Mouse (Mus musculus) left cerebral cortex, adult 2 months (tissue): ENCODE measurements at regions not wholly inside any gene's neighbourhood (a gene's known extent, or its start where the extent isn't known, plus 50 kb on each side); places are given as distances from the start of the nearest gene placed in this dataset.

Source experiments
- DNase-seq, 2 experiments: peaks; one replicate each; pipeline ENCODE4 v3.0.0; 2021 to 2022; ENCODE audit warnings: low spot score in 2 of 2, mixed read lengths in 1 of 2; ENCODE audit errors: extremely low spot score in 1 of 2
- H3K27ac ChIP-seq: fragments of 200-600 bp; 2 replicates; pipeline ENCODE4 v1.8.1; 2022
- H3K4me3 ChIP-seq: fragments of 200-600 bp; 2 replicates; pipeline ENCODE4 v1.8.1; 2022
- CTCF ChIP-seq: fragments of 200-600 bp; IDR thresholded peaks from 2 replicates; pipeline ENCODE4 v1.8.1; 2022; ENCODE audit warnings: antibody characterized with exemption, mild to moderate bottlenecking, moderate library complexity
- intact Hi-C: fragments of 180-260 bp; cut with DNase I; formaldehyde crosslinking; loops from one replicate; pipeline ENCODE4 v1.15.1; 2025

- Histone ChIP-seq H3K4me3 (no peak overlapping the region), H3K27ac (no peak overlapping the region)
- no peak for TF ChIP-seq CTCF
- intact Hi-C loops: no loop called here
- DNase-seq: no peak
These were observed 232.0 kb downstream of the Wdr72 start for GRCm38 (mm10) chr9:74342176-74342575.

DNA sequence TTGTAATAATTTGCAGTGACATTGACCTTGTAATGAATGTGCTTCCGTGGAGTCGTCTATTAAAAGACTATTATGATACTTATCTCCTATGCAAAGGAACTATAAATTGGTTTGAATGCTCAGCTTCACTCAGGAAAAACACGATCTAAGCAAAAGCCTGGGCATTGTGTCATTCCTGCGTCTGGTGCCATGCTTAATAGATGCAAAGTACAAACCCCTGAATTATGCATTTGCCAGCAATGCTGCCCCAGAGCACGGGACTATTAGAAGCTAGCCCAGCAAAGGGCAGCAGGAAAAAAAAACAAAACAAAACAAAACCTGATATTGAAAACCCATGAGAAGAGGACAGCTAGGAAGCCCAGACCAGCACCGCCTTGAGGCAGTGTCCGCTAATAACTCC is 234.9 kb downstream of the Wdr72 start:
- no peak for DNase-seq
- no peak overlapping the region for H3K27ac ChIP-seq
- no peak for TF ChIP-seq CTCF
- no peak overlapping the region for H3K4me3 ChIP-seq
- intact Hi-C loops: no loop called here

GRCm38 (mm10) chr9:74348776-74349175 is 238.6 kb downstream of the Wdr72 start:
- no peak overlapping the region for H3K4me3 ChIP-seq
- no peak for DNase-seq
- TF ChIP-seq CTCF: no peak
- H3K27ac ChIP-seq: no peak overlapping the region
- intact Hi-C loops: no loop called here

DNA sequence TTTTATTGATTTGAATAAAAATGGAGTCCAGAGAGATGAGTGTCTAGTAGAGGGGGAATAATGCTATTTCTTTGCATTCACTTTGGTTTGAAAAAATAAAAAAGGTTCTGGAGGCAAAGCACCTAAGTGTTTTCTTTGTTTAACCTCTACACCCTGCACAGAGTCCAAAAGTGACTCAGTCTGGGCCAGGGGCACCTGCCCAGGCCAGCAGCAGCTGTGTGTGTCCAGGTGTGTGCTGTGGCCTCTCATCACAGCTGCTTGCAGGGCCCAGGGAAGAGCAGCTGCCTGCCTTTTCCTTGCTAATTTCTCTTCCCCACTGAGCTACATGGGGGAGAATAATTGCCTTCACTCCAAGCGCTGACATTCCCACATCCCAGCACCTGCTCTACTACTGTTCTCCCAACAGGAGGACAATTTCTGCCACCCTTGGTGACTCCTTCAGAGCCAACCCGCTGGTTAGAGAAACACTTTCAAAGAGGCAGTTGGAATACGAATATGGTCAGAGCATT is 255.8 kb downstream of the Wdr72 start:
- H3K27ac ChIP-seq: no peak overlapping the region
- H3K4me3 ChIP-seq: no peak overlapping the region
- no peak for DNase-seq
- intact Hi-C loops: no loop called here
- no peak for TF ChIP-seq CTCF

DNA sequence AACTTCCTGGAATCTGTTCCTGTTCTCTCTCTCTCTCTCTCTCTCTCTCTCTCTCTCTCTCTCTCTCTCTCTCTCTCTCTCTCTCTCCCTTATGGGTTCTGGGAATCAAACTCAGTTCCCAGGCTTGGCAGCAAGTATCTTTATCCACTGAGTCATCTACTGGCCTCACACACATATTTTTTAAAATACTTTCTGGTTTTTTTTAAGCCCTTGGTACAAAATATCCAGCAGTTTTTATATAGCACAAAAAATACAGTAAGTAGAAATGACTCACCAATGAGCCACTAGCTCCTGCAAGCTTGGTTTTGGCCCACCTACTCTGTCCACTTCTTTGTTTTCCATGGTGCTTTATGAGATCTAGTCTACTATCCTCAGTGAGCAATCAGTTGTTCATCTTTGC is 266.0 kb downstream of the Wdr72 start:
- H3K27ac ChIP-seq: no peak overlapping the region
- no peak for TF ChIP-seq CTCF
- intact Hi-C loops: no loop called here
- H3K4me3 ChIP-seq: no peak overlapping the region
- no peak for DNase-seq

GRCm38 (mm10) chr9:74377204-74377603 is 267.0 kb downstream of the Wdr72 start:
- intact Hi-C loops: no loop called here

GRCm38 (mm10) chr9:74384206-74384896 is 274.2 kb downstream of the Wdr72 start:
- Histone ChIP-seq H3K4me3 (no peak overlapping the region), H3K27ac (no peak overlapping the region)
- no peak for TF ChIP-seq CTCF
- intact Hi-C loops: no loop called here
- DNase-seq: no peak

More at GRCm38 (mm10) chr9:74377204-74377603, 267.0 kb downstream of the Wdr72 start:
- no peak for DNase-seq
- TF ChIP-seq CTCF: no peak
- Histone ChIP-seq H3K4me3 (no peak overlapping the region), H3K27ac (no peak overlapping the region)

DNA sequence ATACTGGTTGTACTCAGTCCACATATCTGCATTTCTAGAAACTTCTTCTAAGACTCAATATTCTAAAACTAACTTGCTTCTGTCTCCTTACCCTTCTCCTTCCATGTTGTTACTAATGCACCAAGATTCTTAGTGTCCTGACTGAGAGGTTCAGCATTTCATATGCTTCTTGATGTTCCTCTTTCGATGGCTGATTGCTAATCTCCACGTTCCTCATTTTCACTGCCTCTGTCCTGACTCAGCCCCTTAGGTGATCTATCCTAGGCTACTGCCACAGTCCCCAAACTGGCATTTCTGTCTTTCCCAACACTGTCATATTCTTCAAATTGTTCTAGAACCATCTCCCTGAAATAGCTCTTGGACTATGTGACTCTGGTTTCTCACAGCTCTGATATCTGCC is 315.4 kb downstream of the Wdr72 start:
- no peak for TF ChIP-seq CTCF
- intact Hi-C loops: no loop called here
- Histone ChIP-seq H3K27ac (no peak overlapping the region), H3K4me3 (no peak overlapping the region)
- no peak for DNase-seq

DNA sequence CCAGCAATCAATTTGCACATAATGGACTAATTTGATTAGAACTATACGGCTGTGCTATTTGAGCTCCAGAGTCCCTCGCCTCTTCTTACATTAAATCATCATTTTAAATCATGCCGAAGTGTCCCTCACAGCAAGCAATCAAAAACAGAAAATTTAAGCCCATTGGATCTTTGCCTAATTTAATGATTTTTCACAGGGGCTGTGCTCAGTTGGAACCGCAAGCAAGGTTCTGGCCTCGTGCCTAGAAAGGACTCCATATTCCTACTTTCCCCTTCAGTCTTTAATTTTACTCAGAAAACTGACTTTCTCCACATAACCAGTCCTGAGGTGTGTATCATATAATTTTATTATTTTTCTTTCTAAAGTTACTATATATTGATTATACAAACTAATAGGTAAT is 339.8 kb downstream of the Wdr72 start:
- TF ChIP-seq CTCF: no peak
- Histone ChIP-seq H3K27ac (no peak overlapping the region), H3K4me3 (no peak overlapping the region)
- intact Hi-C loops: no loop called here
- DNase-seq: no peak

DNA sequence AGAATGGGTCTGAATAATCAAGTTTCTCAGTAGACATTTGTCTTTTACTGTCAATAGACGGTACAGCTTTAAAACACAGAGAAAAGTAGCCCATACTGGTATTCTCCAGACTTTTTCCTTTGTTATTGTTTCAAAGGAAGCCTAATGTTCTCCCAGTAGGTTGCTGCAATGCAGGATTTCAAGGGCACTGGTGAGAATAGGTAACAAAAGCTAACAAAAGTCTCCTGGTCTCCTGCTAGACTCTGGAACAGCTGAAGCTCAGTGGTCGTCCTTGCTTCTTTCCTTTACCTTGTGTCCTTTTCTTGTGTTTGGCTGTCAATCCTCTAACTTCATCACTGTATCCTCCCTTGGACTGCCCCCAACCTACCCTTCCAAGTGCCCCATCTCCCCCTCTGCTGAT is 350.9 kb downstream of the Wdr72 start:
- Histone ChIP-seq H3K27ac (no peak overlapping the region), H3K4me3 (no peak overlapping the region)
- intact Hi-C loops: no loop called here
- TF ChIP-seq CTCF: no peak
- no peak for DNase-seq

GRCm38 (mm10) chr9:74476830-74477229 is 366.7 kb downstream of the Wdr72 start:
- intact Hi-C loops: no loop called here
- TF ChIP-seq CTCF: no peak
- DNase-seq: no peak

GRCm38 (mm10) chr9:74479273-74479672 is 369.1 kb downstream of the Wdr72 start:
- intact Hi-C loops: no loop called here
- no peak for DNase-seq
- no peak for TF ChIP-seq CTCF
- Histone ChIP-seq H3K4me3 (no peak overlapping the region), H3K27ac (no peak overlapping the region)

More at GRCm38 (mm10) chr9:74476830-74477229, 366.7 kb downstream of the Wdr72 start:
- Histone ChIP-seq H3K4me3 (no peak overlapping the region), H3K27ac (no peak overlapping the region)

- TF ChIP-seq CTCF: no peak
- no peak for DNase-seq
- no peak overlapping the region for H3K27ac ChIP-seq
- H3K4me3 ChIP-seq: no peak overlapping the region
- intact Hi-C loops: no loop called here
These were observed 347.8 kb upstream of the Onecut1 start for GRCm38 (mm10) chr9:74513887-74514286.
